Mouse (Mus musculus): ENCODE results near the gene Fgfr2. TPM values are rescaled to one million over a fixed set of nuclear protein-coding genes. Genes with fewer than 3 reads are reported as not detected.
A peak's percentile ranks its signal among the peaks of the same experiment; 100 is the strongest.

Fgfr2 gene
- polyA plus RNA-seq, 1 experiment from 2014 or later: 18.5 TPM

GRCm38 (mm10) chr7:130961429-130961828, 2161.7 kb downstream of the Fgfr2 start:
- H3K4me3 ChIP-seq: no peak overlapping the region

GRCm38 (mm10) chr7:130959868-130960267, 2163.3 kb downstream of the Fgfr2 start:
- H3K4me3 ChIP-seq: no peak overlapping the region
- WGBS (ENCODE audit: insufficient replicate concordance): 16% methylated on average over 7 of the region's 7 CpGs
- no peak overlapping the region for H3K27ac ChIP-seq
- no peak overlapping the region for H3K9ac ChIP-seq
- peaks cover 5% of the 10 kb centered on the region; the same call in 1 of the 2 replicates for H3K4me1 ChIP-seq
- no peak overlapping the region for H3K4me2 ChIP-seq
- H3K36me3 ChIP-seq: no peaks in the 10 kb centered on the region
- no peaks in the 10 kb centered on the region for H3K9me3 ChIP-seq (replicated peaks)
- ATAC-seq: no peak
- H3K27me3 ChIP-seq (replicated peaks): no peaks in the 10 kb centered on the region; the same call in 1 of the 2 replicates

More at GRCm38 (mm10) chr7:130961429-130961828, 2161.7 kb downstream of the Fgfr2 start:
- Histone ChIP-seq H3K27ac (no peak overlapping the region), H3K27me3 (replicated peaks) (no peaks in the 10 kb centered on the region; the same call in 1 of the 2 replicates), H3K4me1 (peaks cover 6% of the 10 kb centered on the region; the same call in 1 of the 2 replicates), H3K4me2 (no peak overlapping the region), H3K9me3 (replicated peaks) (no peaks in the 10 kb centered on the region), H3K36me3 (no peaks in the 10 kb centered on the region), H3K9ac (no peak overlapping the region)
- WGBS (ENCODE audit: insufficient replicate concordance): 75% methylated on average over 6 of the region's 6 CpGs
- no peak for ATAC-seq

GRCm38 (mm10) chr7:130958551-130958950, 2164.6 kb downstream of the Fgfr2 start:
- H3K9me3 ChIP-seq (replicated peaks): no peaks in the 10 kb centered on the region
- H3K4me3 ChIP-seq: no peak overlapping the region
- 59% methylated on average over 7 of the region's 7 CpGs for WGBS (ENCODE audit: insufficient replicate concordance)
- no peak for ATAC-seq
- peaks cover 3% of the 10 kb centered on the region; the same call in 1 of the 2 replicates for H3K4me1 ChIP-seq
- no peak overlapping the region for H3K4me2 ChIP-seq
- no peak overlapping the region for H3K27ac ChIP-seq
- no peak overlapping the region for H3K9ac ChIP-seq
- no peaks in the 10 kb centered on the region; the same call in 1 of the 2 replicates for H3K27me3 ChIP-seq (replicated peaks)
- no peaks in the 10 kb centered on the region for H3K36me3 ChIP-seq

- Histone ChIP-seq H3K9ac (no peak overlapping the region), H3K4me3 (no peak overlapping the region), H3K27me3 (replicated peaks) (no peaks in the 10 kb centered on the region), H3K4me1 (0 out of 2 replicates have a peak, but pooled peaks cover under 1% of the 10 kb centered on the region), H3K36me3 (no peaks in the 10 kb centered on the region), H3K4me2 (no peak overlapping the region), H3K9me3 (replicated peaks) (no peaks in the 10 kb centered on the region), H3K27ac (no peak overlapping the region)
- no peak for ATAC-seq
- WGBS (ENCODE audit: insufficient replicate concordance): 78% methylated on average over 10 of the region's 10 CpGs
These were observed 2169.0 kb downstream of the Fgfr2 start for GRCm38 (mm10) chr7:130954177-130954601.

- no peak overlapping the region for H3K9ac ChIP-seq
- H3K27ac ChIP-seq: no peak overlapping the region
- H3K4me2 ChIP-seq: no peak overlapping the region
- H3K4me1 ChIP-seq: 0 out of 2 replicates have a peak, but pooled peaks cover 8% of the 10 kb centered on the region
- H3K9me3 ChIP-seq (replicated peaks): no peaks in the 10 kb centered on the region
- H3K4me3 ChIP-seq: no peak overlapping the region
- ATAC-seq: no peak
- 76% methylated on average over 10 of the region's 10 CpGs for WGBS (ENCODE audit: insufficient replicate concordance)
- no peaks in the 10 kb centered on the region for H3K27me3 ChIP-seq (replicated peaks)
- no peaks in the 10 kb centered on the region for H3K36me3 ChIP-seq
These were observed 2169.8 kb downstream of the Fgfr2 start for GRCm38 (mm10) chr7:130953376-130953775.

GRCm38 (mm10) chr7:130951004-130951403, 2172.1 kb downstream of the Fgfr2 start:
- 0 out of 2 replicates have a peak, but pooled peaks cover 8% of the 10 kb centered on the region for H3K4me1 ChIP-seq
- H3K36me3 ChIP-seq: no peaks in the 10 kb centered on the region
- H3K27me3 ChIP-seq (replicated peaks): no peaks in the 10 kb centered on the region
- H3K9ac ChIP-seq: no peak overlapping the region
- WGBS (ENCODE audit: insufficient replicate concordance): 66% methylated on average over 5 of the region's 5 CpGs
- no peak overlapping the region for H3K4me3 ChIP-seq
- no peak for ATAC-seq
- H3K27ac ChIP-seq: no peak overlapping the region
- no peaks in the 10 kb centered on the region for H3K9me3 ChIP-seq (replicated peaks)
- no peak overlapping the region for H3K4me2 ChIP-seq

GRCm38 (mm10) chr7:130950482-130950881, 2172.7 kb downstream of the Fgfr2 start:
- Histone ChIP-seq H3K9me3 (replicated peaks) (no peaks in the 10 kb centered on the region), H3K36me3 (no peaks in the 10 kb centered on the region), H3K27me3 (replicated peaks) (no peaks in the 10 kb centered on the region), H3K4me2 (no peak overlapping the region), H3K27ac (no peak overlapping the region), H3K9ac (no peak overlapping the region), H3K4me3 (no peak overlapping the region), H3K4me1 (0 out of 2 replicates have a peak, but pooled peaks cover 8% of the 10 kb centered on the region)
- WGBS (ENCODE audit: insufficient replicate concordance): 69% methylated on average over 7 of the region's 7 CpGs
- no peak for ATAC-seq

GRCm38 (mm10) chr7:130949331-130949751, 2173.8 kb downstream of the Fgfr2 start:
- H3K4me1 ChIP-seq: 0 out of 2 replicates have a peak, but pooled peaks cover 8% of the 10 kb centered on the region
- H3K36me3 ChIP-seq: no peaks in the 10 kb centered on the region
- WGBS (ENCODE audit: insufficient replicate concordance): 20% methylated on average over 8 of the region's 8 CpGs
- H3K27ac ChIP-seq: no peak overlapping the region
- H3K9me3 ChIP-seq (replicated peaks): no peaks in the 10 kb centered on the region
- no peak overlapping the region for H3K4me3 ChIP-seq
- H3K27me3 ChIP-seq (replicated peaks): no peaks in the 10 kb centered on the region
- H3K9ac ChIP-seq: no peak overlapping the region
- H3K4me2 ChIP-seq: 0 out of 2 replicates have a peak overlapping the region, but pooled peaks have one; percentile 6
- ATAC-seq: no peak

GRCm38 (mm10) chr7:130948563-130949208, 2174.5 kb downstream of the Fgfr2 start:
- Histone ChIP-seq H3K4me2 (0 out of 2 replicates have a peak overlapping the region, but pooled peaks have one; percentile 6), H3K9ac (no peak overlapping the region), H3K4me1 (0 out of 2 replicates have a peak, but pooled peaks cover 8% of the 10 kb centered on the region), H3K36me3 (no peaks in the 10 kb centered on the region), H3K27ac (no peak overlapping the region), H3K4me3 (no peak overlapping the region), H3K9me3 (replicated peaks) (no peaks in the 10 kb centered on the region), H3K27me3 (replicated peaks) (no peaks in the 10 kb centered on the region)
- ATAC-seq: no peak
- 14% methylated on average over 5 of the region's 5 CpGs for WGBS (ENCODE audit: insufficient replicate concordance)

- H3K4me2 ChIP-seq: no peak overlapping the region
These were observed 2176.8 kb downstream of the Fgfr2 start for GRCm38 (mm10) chr7:130946303-130946702.

GRCm38 (mm10) chr7:130945730-130946129, 2177.4 kb downstream of the Fgfr2 start:
- 67% methylated on average over 3 of the region's 3 CpGs for WGBS (ENCODE audit: insufficient replicate concordance)
- 0 out of 2 replicates have a peak, but pooled peaks cover 8% of the 10 kb centered on the region for H3K4me1 ChIP-seq
- H3K9ac ChIP-seq: no peak overlapping the region
- H3K9me3 ChIP-seq (replicated peaks): no peaks in the 10 kb centered on the region
- H3K4me3 ChIP-seq: no peak overlapping the region
- H3K27me3 ChIP-seq (replicated peaks): peaks cover 5% of the 10 kb centered on the region; the same call in 1 of the 2 replicates
- no peak overlapping the region for H3K27ac ChIP-seq
- no peak for ATAC-seq
- H3K4me2 ChIP-seq: no peak overlapping the region
- H3K36me3 ChIP-seq: no peaks in the 10 kb centered on the region

More at GRCm38 (mm10) chr7:130946303-130946702, 2176.8 kb downstream of the Fgfr2 start:
- WGBS (ENCODE audit: insufficient replicate concordance): 75% methylated on average over 12 of the region's 12 CpGs
- Histone ChIP-seq H3K27me3 (replicated peaks) (peaks cover 5% of the 10 kb centered on the region; the same call in 1 of the 2 replicates), H3K9me3 (replicated peaks) (no peaks in the 10 kb centered on the region), H3K4me3 (no peak overlapping the region), H3K4me1 (0 out of 2 replicates have a peak, but pooled peaks cover 8% of the 10 kb centered on the region), H3K9ac (no peak overlapping the region), H3K27ac (no peak overlapping the region), H3K36me3 (no peaks in the 10 kb centered on the region)
- ATAC-seq: no peak

GRCm38 (mm10) chr7:130944766-130945475, 2178.2 kb downstream of the Fgfr2 start:
- H3K4me2 ChIP-seq: no peak overlapping the region
- H3K27me3 ChIP-seq (replicated peaks): peaks cover 5% of the 10 kb centered on the region; the same call in 1 of the 2 replicates
- H3K4me3 ChIP-seq: no peak overlapping the region
- 0 out of 2 replicates have a peak, but pooled peaks cover 8% of the 10 kb centered on the region for H3K4me1 ChIP-seq
- H3K36me3 ChIP-seq: no peaks in the 10 kb centered on the region
- no peaks in the 10 kb centered on the region for H3K9me3 ChIP-seq (replicated peaks)
- ATAC-seq: no peak
- H3K9ac ChIP-seq: no peak overlapping the region
- 74% methylated on average over 11 of the region's 11 CpGs for WGBS (ENCODE audit: insufficient replicate concordance)
- no peak overlapping the region for H3K27ac ChIP-seq

Measured in liver, embryonic 12.5 days (tissue).